Mouse (Mus musculus) E14TG2a.4 (cell line): Measurements from ENCODE around the gene Sacm1l.

Experiments used
- CTCF ChIP-seq: conservative IDR thresholded peaks from 2 replicates; pipeline ENCODE4 v1.5.1; 2014; ENCODE audit warnings: low read length
- NANOG ChIP-seq: IDR thresholded peaks from 2 replicates; pipeline ENCODE4 v1.6.1; 2014; ENCODE audit warnings: borderline replicate concordance, low read length, mixed read lengths

DNA sequence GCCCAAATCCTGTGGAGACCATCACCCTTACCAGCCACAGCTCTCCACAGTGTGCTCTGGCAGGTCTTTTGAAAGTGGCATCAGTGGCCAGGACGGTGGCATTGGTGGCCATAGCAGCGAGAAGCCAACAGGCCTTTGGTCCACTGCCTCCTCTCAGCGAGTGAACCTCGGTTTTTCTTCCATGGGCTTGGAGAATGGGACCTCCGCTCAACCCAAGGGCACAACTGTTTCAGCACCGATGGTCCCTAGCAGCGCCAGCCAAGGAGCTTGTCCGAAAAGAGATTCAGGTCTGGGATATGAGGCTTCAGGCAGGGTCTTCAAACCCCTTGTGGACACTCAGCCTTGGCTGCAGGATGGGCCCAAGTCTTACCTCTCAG, 49.7 kb upstream of the Sacm1l start:
- TF ChIP-seq NANOG (no peak), CTCF (no peak)
